Mouse (Mus musculus) Patski (cell line): ENCODE measurements around the gene Tank. TPM values are rescaled to one million over a fixed set of nuclear protein-coding genes. Genes with fewer than 3 reads are reported as not detected.

Experiments used
- ATAC-seq: fragments of 100-300 bp; one replicate; pipeline ENCODE4 v1.8.0; 2021
- CTCF ChIA-PET: fragments of 350-600 bp; sonication (Branson Sonifier 250); formaldehyde crosslinking; loops from one replicate; lab custom pipeline; 2022; ENCODE audit warnings: inconsistent platforms; lab: Charles Lee
- POLR2A ChIA-PET: fragments of 350-600 bp; sonication (Branson Sonifier 250); formaldehyde crosslinking; loops from one replicate; lab custom pipeline; 2022; ENCODE audit warnings: antibody characterized with exemption, inconsistent platforms; lab: Charles Lee
- DNase-seq: peaks from one replicate; pipeline ENCODE4 v3.0.0-alpha.2; 2011; ENCODE audit warnings: low read depth, low spot score
- H3K27me3 ChIP-seq: fragments of 371-371 bp; one replicate; pipeline ENCODE4 v1.5.1; 2021
- CTCF ChIP-seq: fragments of 100-300 bp; IDR thresholded peaks from one replicate; pipeline ENCODE4 v1.5.1; 2021
- in situ Hi-C: fragments of 300-500 bp; cut with MboI; formaldehyde crosslinking; loops from 3 replicates; pipeline ENCODE4 v1.11.1; 2018; ENCODE audit warnings: low pct_unique_long_range_greater_than_20kb, mixed read lengths
- polyA plus RNA-seq: library from polyadenylated mRNA; unstranded; gene quantifications from one replicate; pipeline ENCODE4 v1.2.3, GENCODE M21; 2021

Gene Tank
- polyA plus RNA-seq, 1 experiment from 2014 or later, result 39.2 TPM

GRCm38 (mm10) chr2:61557848-61558471 lies 20.4 kb upstream of the Tank start:
- POLR2A ChIA-PET, result no interaction called here
- no peak for DNase-seq

DNA sequence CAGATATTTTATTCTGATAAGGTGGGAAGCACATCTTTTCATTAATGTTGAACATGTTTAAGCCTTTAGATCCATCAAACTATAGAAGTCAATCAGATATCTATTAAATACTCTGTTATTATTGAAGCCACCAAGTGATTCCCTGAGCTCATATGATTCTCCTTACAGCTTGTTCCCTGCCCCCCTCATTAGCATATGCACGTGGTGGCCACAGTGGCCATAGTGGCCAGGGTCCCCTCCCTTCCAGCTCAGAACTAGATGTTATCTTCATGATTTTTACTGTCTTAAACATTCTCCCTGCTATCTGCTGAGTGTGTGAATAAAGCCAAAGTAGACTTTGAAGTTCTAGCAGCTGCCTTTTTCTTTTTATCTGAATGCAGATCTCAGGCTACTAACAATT lies 17.3 kb upstream of the Tank start:
- in situ Hi-C loops, result no loop called here
- ATAC-seq, result no peak
- CTCF ChIA-PET, result interaction anchor here (1.0 to 1.4 kb wide), 3 partner anchors 14 to 27 kb away, joined by 3 read pairs; no protein-coding TSS in a partner anchor

More at GRCm38 (mm10) chr2:61557848-61558471, 20.4 kb upstream of the Tank start:
- no peak for TF ChIP-seq CTCF
- in situ Hi-C loops, result no loop called here
- H3K27me3 ChIP-seq, result no peaks in the 10 kb centered on the region
- CTCF ChIA-PET, result interaction anchor here (1.0 to 1.3 kb wide), 2 partner anchors 13 to 23 kb away, joined by 3 to 4 read pairs; no protein-coding TSS in a partner anchor
- no peak for ATAC-seq

DNA sequence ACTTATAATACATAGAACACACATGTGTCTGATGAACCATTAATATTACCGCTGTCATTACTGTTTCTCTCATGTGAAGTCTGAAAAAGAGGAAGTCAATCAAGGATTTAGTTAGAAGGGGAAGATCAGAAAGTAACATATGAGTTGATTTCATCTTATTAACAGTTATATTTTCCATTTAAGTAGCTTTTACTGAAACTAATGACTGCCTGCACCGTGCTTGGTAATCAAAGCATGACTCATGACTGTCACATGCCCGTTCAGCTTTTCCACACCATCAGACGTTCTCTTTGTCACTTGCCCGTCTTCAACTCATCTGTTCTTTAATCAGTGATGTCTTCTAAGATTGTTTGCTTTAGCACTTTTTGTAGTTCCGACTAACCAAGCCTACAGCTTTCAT lies 15.2 kb upstream of the Tank start:
- no peak for TF ChIP-seq CTCF
- no peak for ATAC-seq
- no peak for DNase-seq
- ChIA-PET CTCF (no interaction called here), POLR2A (interaction anchor here (0.6 kb wide), 1 partner anchor 33 kb away, joined by 5 read pairs; no protein-coding TSS in a partner anchor)
- in situ Hi-C loops, result no loop called here
- no peaks in the 10 kb centered on the region for H3K27me3 ChIP-seq

More for the DNA sequence above, 17.3 kb upstream of the Tank start:
- no peaks in the 10 kb centered on the region for H3K27me3 ChIP-seq
- TF ChIP-seq CTCF, result no peak
- no peak for DNase-seq
- POLR2A ChIA-PET, result no interaction called here

GRCm38 (mm10) chr2:61567045-61567783 lies 11.2 kb upstream of the Tank start:
- ATAC-seq (no peak), DNase-seq (no peak)
- in situ Hi-C loops, result no loop called here
- no peak for TF ChIP-seq CTCF
- POLR2A ChIA-PET, result interaction anchor here (0.6 kb wide), 1 partner anchor 721 kb away, joined by 4 read pairs; no protein-coding TSS in a partner anchor
- CTCF ChIA-PET, result interaction anchor here (1.4 kb wide), 1 partner anchor 9 kb away, joined by 4 read pairs; no protein-coding TSS in a partner anchor
- no peaks in the 10 kb centered on the region for H3K27me3 ChIP-seq

GRCm38 (mm10) chr2:61569181-61569580 lies 9.2 kb upstream of the Tank start:
- no peaks in the 10 kb centered on the region for H3K27me3 ChIP-seq
- ChIA-PET POLR2A (no interaction called here), CTCF (no interaction called here)
- TF ChIP-seq CTCF, result no peak
- in situ Hi-C loops, result no loop called here
- ATAC-seq (no peak), DNase-seq (no peak)

GRCm38 (mm10) chr2:61571343-61571955 lies 6.9 kb upstream of the Tank start:
- no peaks in the 10 kb centered on the region for H3K27me3 ChIP-seq
- ChIA-PET POLR2A (no interaction called here), CTCF (interaction anchor here (1.0 kb wide), 1 partner anchor 14 kb away, joined by 4 read pairs; no protein-coding TSS in a partner anchor)
- no peak for DNase-seq
- in situ Hi-C loops, result no loop called here
- TF ChIP-seq CTCF, result no peak
- ATAC-seq, result no peak

GRCm38 (mm10) chr2:61576497-61576896 lies 1.9 kb upstream of the Tank start:
- TF ChIP-seq CTCF, result no peak
- in situ Hi-C loops, result no loop called here
- no peaks in the 10 kb centered on the region for H3K27me3 ChIP-seq
- POLR2A ChIA-PET, result no interaction called here
- ATAC-seq (no peak), DNase-seq (no peak)
- CTCF ChIA-PET, result interaction anchor here (1.2 kb wide), 2 partner anchors 8 to 9 kb away, joined by 3 to 4 read pairs; no protein-coding TSS in a partner anchor

- DNase-seq (no peak), ATAC-seq (no peak)
- ChIA-PET POLR2A (no interaction called here), CTCF (interaction anchor here (1.2 kb wide), 2 partner anchors 7 to 9 kb away, joined by 3 to 4 read pairs; no protein-coding TSS in a partner anchor)
- in situ Hi-C loops, result no loop called here
- H3K27me3 ChIP-seq, result no peaks in the 10 kb centered on the region
- no peak for TF ChIP-seq CTCF
Observed at GRCm38 (mm10) chr2:61576928-61577695, 1.3 kb upstream of the Tank start.

- DNase-seq, result no peak
- in situ Hi-C loops, result no loop called here
- ATAC-seq, result no peak
Observed at GRCm38 (mm10) chr2:61577696-61578062, 706 bp upstream of the Tank start.

DNA sequence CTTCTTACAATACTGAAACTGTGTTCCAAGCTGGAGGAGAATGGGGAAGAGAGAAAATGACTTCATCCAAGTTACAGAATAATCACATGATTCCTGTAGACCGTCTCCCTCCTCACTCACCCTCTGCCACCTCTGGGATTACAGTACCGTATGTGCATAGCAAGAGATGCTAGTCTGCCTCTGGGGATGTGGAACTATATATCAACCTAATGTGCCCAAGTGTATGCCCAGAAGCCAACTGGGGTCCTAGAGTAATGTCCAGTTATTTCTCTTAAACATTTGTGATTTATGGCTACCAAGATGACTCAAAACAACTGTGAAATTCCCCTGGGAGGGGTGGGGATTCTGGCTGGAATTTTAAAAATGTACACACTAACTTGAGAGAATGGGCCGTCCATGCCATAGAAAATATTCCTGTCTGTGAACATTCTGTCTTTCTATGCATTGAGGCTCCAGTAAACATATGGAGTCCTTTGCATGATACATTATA lies 1.2 kb downstream of the Tank start:
- POLR2A ChIA-PET, result no interaction called here
- peak; percentile 39 for ATAC-seq
- in situ Hi-C loops, result no loop called here
- no peaks in the 10 kb centered on the region for H3K27me3 ChIP-seq
- CTCF ChIA-PET, result interaction anchor here (0.9 kb wide), 1 partner anchor 8 kb away, joined by 3 read pairs; no protein-coding TSS in a partner anchor
- DNase-seq, result no peak
- no peak for TF ChIP-seq CTCF

More at GRCm38 (mm10) chr2:61577696-61578062, 706 bp upstream of the Tank start:
- CTCF ChIA-PET, result no interaction called here
- no peak for TF ChIP-seq CTCF
- POLR2A ChIA-PET, result no interaction called here
- H3K27me3 ChIP-seq, result no peaks in the 10 kb centered on the region
